Mouse (Mus musculus) midbrain, embryonic 16.5 days (tissue): ENCODE measurements around the gene Dock1. TPM values are rescaled to one million over a fixed set of nuclear protein-coding genes. Genes with fewer than 3 reads are reported as not detected.

Experiments used
- ATAC-seq: fragments of 200-750 bp; cut with Nextera tagmentation; 2 replicates; pipeline ENCODE4 v1.8.0; 2017; ENCODE audit warnings: moderate TSS enrichment
- H3K27ac ChIP-seq: fragments of 300-500 bp; sonication (generic); 2 replicates; pipeline ENCODE4 v1.5.1; 2014; ENCODE audit warnings: mild to moderate bottlenecking, low read length, mixed read lengths
- H3K27me3 ChIP-seq: fragments of 300-500 bp; sonication (generic); 2 replicates; pipeline ENCODE4 v1.6.1; 2014; ENCODE audit warnings: low read depth, low read length, mixed read lengths; ENCODE audit not compliant: control insufficient read depth, insufficient read depth
- H3K36me3 ChIP-seq: fragments of 300-500 bp; sonication (generic); 2 replicates; pipeline ENCODE4 v1.6.1; 2014; ENCODE audit warnings: mild to moderate bottlenecking, low read length, moderate library complexity, mixed read lengths; ENCODE audit not compliant: control insufficient read depth, insufficient read depth
- H3K4me1 ChIP-seq: fragments of 300-500 bp; sonication (generic); 2 replicates; pipeline ENCODE4 v1.6.1; 2014; ENCODE audit warnings: mild to moderate bottlenecking, low read length, mixed read lengths; ENCODE audit not compliant: control insufficient read depth, insufficient read depth
- H3K4me2 ChIP-seq: fragments of 300-500 bp; sonication (generic); 2 replicates; pipeline ENCODE4 v1.6.1; 2014; ENCODE audit warnings: mild to moderate bottlenecking, low read length, mixed read lengths
- H3K4me3 ChIP-seq: fragments of 300-500 bp; sonication (generic); 2 replicates; pipeline ENCODE4 v1.5.1; 2014; ENCODE audit warnings: low read depth, mild to moderate bottlenecking, low read length, moderate library complexity, mixed read lengths
- H3K9ac ChIP-seq: fragments of 300-500 bp; sonication (generic); 2 replicates; pipeline ENCODE4 v1.6.1; 2014; ENCODE audit warnings: low read depth, low read length, mixed read lengths
- H3K9me3 ChIP-seq: fragments of 300-500 bp; sonication (generic); replicated peaks from 2 replicates; pipeline ENCODE4 v1.6.1; 2014; ENCODE audit warnings: mild to moderate bottlenecking, low read length, mixed read lengths; ENCODE audit not compliant: control insufficient read depth, poor library complexity, severe bottlenecking
- WGBS: fragments of 180-500 bp; shearing (Covaris S2); extraction: QIAGEN DNeasy Blood & Tissue Kit; methylation state at CpG from one replicate; pipeline ENCODE4 v1.1.7; 2014; 5-methylcytosine and 5-hydroxymethylcytosine counted together
- polyA plus RNA-seq: library from polyadenylated mRNA; unstranded; fragments of >200 nt; fragmentation: Nextera tagmentation; extraction: Ambion mirVana; gene quantifications from 2 replicates; pipeline ENCODE4 v1.2.1, GENCODE M21; 2015

Dock1 gene
- polyA plus RNA-seq, 1 experiment from 2014 or later = 5.5 TPM

GRCm38 (mm10) chr7:135157571-135157970 is 487.1 kb downstream of the Dock1 start:
- no peak for ATAC-seq
- Histone ChIP-seq H3K27me3 (no peaks in the 10 kb centered on the region), H3K4me1 (no peaks in the 10 kb centered on the region), H3K4me2 (no peak overlapping the region), H3K4me3 (no peak overlapping the region), H3K36me3 (no peaks in the 10 kb centered on the region), H3K9me3 (no peaks in the 10 kb centered on the region), H3K9ac (no peak overlapping the region), H3K27ac (no peak overlapping the region)
- WGBS = 87% methylated on average over 5 of the region's 5 CpGs

- Histone ChIP-seq H3K4me2 (no peak overlapping the region), H3K36me3 (no peaks in the 10 kb centered on the region), H3K9ac (no peak overlapping the region), H3K9me3 (no peaks in the 10 kb centered on the region), H3K4me1 (no peaks in the 10 kb centered on the region), H3K27me3 (no peaks in the 10 kb centered on the region), H3K27ac (no peak overlapping the region), H3K4me3 (no peak overlapping the region)
- no peak for ATAC-seq
- WGBS = 94% methylated on average over 10 of the region's 10 CpGs
Observed at GRCm38 (mm10) chr7:135158381-135158780, 487.9 kb downstream of the Dock1 start.

GRCm38 (mm10) chr7:135159606-135160005 is 489.2 kb downstream of the Dock1 start:
- no peak for ATAC-seq
- H3K27me3 ChIP-seq = no peaks in the 10 kb centered on the region
- WGBS = 85% methylated on average over 4 of the region's 4 CpGs

GRCm38 (mm10) chr7:135165155-135165554 is 494.7 kb downstream of the Dock1 start:
- no peaks in the 10 kb centered on the region for H3K4me1 ChIP-seq
- no peaks in the 10 kb centered on the region for H3K36me3 ChIP-seq
- H3K4me2 ChIP-seq = no peak overlapping the region
- no peaks in the 10 kb centered on the region for H3K27me3 ChIP-seq
- no peak overlapping the region for H3K9ac ChIP-seq
- H3K4me3 ChIP-seq = no peak overlapping the region
- WGBS = 40% methylated on average over 3 of the region's 3 CpGs
- no peak overlapping the region for H3K27ac ChIP-seq
- no peaks in the 10 kb centered on the region for H3K9me3 ChIP-seq
- no peak for ATAC-seq

More at GRCm38 (mm10) chr7:135159606-135160005, 489.2 kb downstream of the Dock1 start:
- Histone ChIP-seq H3K4me3 (no peak overlapping the region), H3K9me3 (no peaks in the 10 kb centered on the region), H3K4me2 (no peak overlapping the region), H3K36me3 (no peaks in the 10 kb centered on the region), H3K9ac (no peak overlapping the region), H3K4me1 (no peaks in the 10 kb centered on the region), H3K27ac (no peak overlapping the region)

- 68% methylated on average over 4 of the region's 4 CpGs for WGBS
- ATAC-seq = no peak
- H3K9me3 ChIP-seq = no peaks in the 10 kb centered on the region
- H3K4me3 ChIP-seq = no peak overlapping the region
- no peak overlapping the region for H3K4me2 ChIP-seq
- peaks cover 6% of the 10 kb centered on the region; the same call in 1 of the 2 replicates for H3K4me1 ChIP-seq
- no peak overlapping the region for H3K9ac ChIP-seq
- no peaks in the 10 kb centered on the region for H3K27me3 ChIP-seq
- H3K36me3 ChIP-seq = no peaks in the 10 kb centered on the region
- H3K27ac ChIP-seq = no peak overlapping the region
Observed at GRCm38 (mm10) chr7:135169936-135170335, 499.5 kb downstream of the Dock1 start.

- H3K4me3 ChIP-seq = no peak overlapping the region
- H3K4me1 ChIP-seq = peaks cover 6% of the 10 kb centered on the region; the same call in 1 of the 2 replicates
- H3K27ac ChIP-seq = no peak overlapping the region
- no peaks in the 10 kb centered on the region for H3K9me3 ChIP-seq
- ATAC-seq = peak; percentile 56; the same call in 1 of the 2 replicates
- H3K9ac ChIP-seq = no peak overlapping the region
- H3K27me3 ChIP-seq = no peaks in the 10 kb centered on the region
- 46% methylated on average over 9 of the region's 9 CpGs for WGBS
- no peaks in the 10 kb centered on the region for H3K36me3 ChIP-seq
- no peak overlapping the region for H3K4me2 ChIP-seq
Observed at GRCm38 (mm10) chr7:135172219-135172618, 501.8 kb downstream of the Dock1 start.

- Histone ChIP-seq H3K9me3 (no peaks in the 10 kb centered on the region), H3K9ac (no peak overlapping the region), H3K27ac (no peak overlapping the region), H3K4me1 (no peaks in the 10 kb centered on the region), H3K36me3 (no peaks in the 10 kb centered on the region), H3K4me2 (no peak overlapping the region), H3K4me3 (no peak overlapping the region), H3K27me3 (no peaks in the 10 kb centered on the region)
- 98% methylated on average over 3 of the region's 3 CpGs for WGBS
- no peak for ATAC-seq
Observed at GRCm38 (mm10) chr7:135194190-135194589, 523.7 kb downstream of the Dock1 start.

- Histone ChIP-seq H3K9ac (no peak overlapping the region), H3K4me3 (no peak overlapping the region), H3K36me3 (no peaks in the 10 kb centered on the region), H3K4me2 (no peak overlapping the region), H3K27me3 (no peaks in the 10 kb centered on the region), H3K9me3 (no peaks in the 10 kb centered on the region), H3K4me1 (no peaks in the 10 kb centered on the region), H3K27ac (no peak overlapping the region)
- no peak for ATAC-seq
- 97% methylated on average over 2 of the region's 2 CpGs for WGBS
Observed at GRCm38 (mm10) chr7:135195631-135196030, 525.2 kb downstream of the Dock1 start.

GRCm38 (mm10) chr7:135196828-135197227 is 526.4 kb downstream of the Dock1 start:
- Histone ChIP-seq H3K36me3 (no peaks in the 10 kb centered on the region), H3K27me3 (no peaks in the 10 kb centered on the region), H3K4me2 (no peak overlapping the region), H3K9ac (no peak overlapping the region), H3K4me1 (no peaks in the 10 kb centered on the region), H3K27ac (no peak overlapping the region), H3K9me3 (no peaks in the 10 kb centered on the region), H3K4me3 (no peak overlapping the region)
- 93% methylated on average over 10 of the region's 10 CpGs for WGBS
- no peak for ATAC-seq
